Mouse (Mus musculus) ES-Bruce4 (cell line): ENCODE measurements around the gene Ghrh. TPM values are rescaled to one million over a fixed set of nuclear protein-coding genes. Genes with fewer than 3 reads are reported as not detected.

Experiments used
- H3K27ac ChIP-seq: 2 replicates; pipeline ENCODE4 v1.5.1; 2012; ENCODE audit warnings: low read length, inconsistent platforms; ENCODE audit not compliant: insufficient read depth
- H3K27me3 ChIP-seq: 2 replicates; pipeline ENCODE4 v1.6.1; 2012; ENCODE audit warnings: mild to moderate bottlenecking, low read length, inconsistent platforms; ENCODE audit not compliant: control insufficient read depth, poor library complexity, insufficient read depth, severe bottlenecking
- H3K36me3 ChIP-seq: 2 replicates; pipeline ENCODE4 v1.6.1; 2012; ENCODE audit warnings: inconsistent platforms, mild to moderate bottlenecking, low read length, moderate library complexity; ENCODE audit not compliant: control insufficient read depth, poor library complexity, insufficient read depth, severe bottlenecking
- H3K4me1 ChIP-seq: one replicate; pipeline ENCODE4 v1.8.1; 2011; ENCODE audit warnings: low read length; ENCODE audit not compliant: control insufficient read depth, insufficient read depth
- H3K4me3 ChIP-seq: 2 replicates; pipeline ENCODE4 v1.5.1; 2011; ENCODE audit warnings: low read depth, mild to moderate bottlenecking, low read length
- H3K9ac ChIP-seq: 2 replicates; pipeline ENCODE4 v1.6.1; 2012; ENCODE audit warnings: low read depth, mild to moderate bottlenecking, inconsistent platforms; ENCODE audit not compliant: poor library complexity, severe bottlenecking
- H3K9me3 ChIP-seq: replicated peaks from 2 replicates; pipeline ENCODE4 v1.6.1; 2012; ENCODE audit warnings: mild to moderate bottlenecking, low read length, inconsistent platforms; ENCODE audit not compliant: control insufficient read depth, poor library complexity, insufficient read depth, severe bottlenecking
- CTCF ChIP-seq: IDR thresholded peaks from one replicate; pipeline ENCODE4 v1.8.1; 2011; ENCODE audit warnings: low read depth, low read length
- EP300 ChIP-seq: IDR thresholded peaks from 2 replicates; pipeline ENCODE4 v1.6.1; 2011; ENCODE audit warnings: low read depth, low read length; ENCODE audit not compliant: insufficient read depth
- POLR2A ChIP-seq: IDR thresholded peaks from one replicate; pipeline ENCODE4 v1.8.1; 2011; ENCODE audit warnings: low read length; ENCODE audit not compliant: insufficient read depth
- polyA plus RNA-seq: library from polyadenylated mRNA; stranded (reverse); fragments of >200 nt; gene quantifications from 2 replicates; pipeline ENCODE4 v1.2.4, GENCODE M21; 2011; ENCODE audit warnings: low read depth; ENCODE audit not compliant: missing spikeins, insufficient read depth, insufficient read length

Ghrh gene
- polyA plus RNA-seq, 1 experiment = not detected

- Histone ChIP-seq H3K27me3 (no peaks in the 10 kb centered on the region), H3K9ac (no peak overlapping the region), H3K9me3 (no peaks in the 10 kb centered on the region), H3K4me3 (no peak overlapping the region), H3K27ac (no peak overlapping the region), H3K36me3 (no peaks in the 10 kb centered on the region), H3K4me1 (peaks cover 12% of the 10 kb centered on the region)
- TF ChIP-seq POLR2A (no peak), EP300 (0 out of 2 replicates have a peak, but pooled peaks have one; percentile 21), CTCF (peak; percentile 91)
Observed at GRCm38 (mm10) chr2:157341554-157342270, 5.6 kb downstream of the Ghrh start.

GRCm38 (mm10) chr2:157340221-157340741, 7.0 kb downstream of the Ghrh start:
- Histone ChIP-seq H3K9ac (no peak overlapping the region; the same call in 1 of the 2 replicates), H3K27ac (peak overlapping the region; percentile 1; the same call in 1 of the 2 replicates), H3K27me3 (no peaks in the 10 kb centered on the region), H3K9me3 (no peaks in the 10 kb centered on the region), H3K4me3 (no peak overlapping the region), H3K4me1 (peaks cover 12% of the 10 kb centered on the region), H3K36me3 (no peaks in the 10 kb centered on the region)
- TF ChIP-seq POLR2A (no peak), EP300 (peak; percentile 40; the same call in 1 of the 2 replicates), CTCF (no peak)

GRCm38 (mm10) chr2:157339532-157339931, 7.8 kb downstream of the Ghrh start:
- peaks cover 12% of the 10 kb centered on the region for H3K4me1 ChIP-seq
- TF ChIP-seq CTCF (no peak), EP300 (no peak), POLR2A (no peak)
- H3K27me3 ChIP-seq = no peaks in the 10 kb centered on the region
- no peaks in the 10 kb centered on the region for H3K9me3 ChIP-seq
- no peak overlapping the region for H3K27ac ChIP-seq
- no peak overlapping the region for H3K9ac ChIP-seq
- no peaks in the 10 kb centered on the region for H3K36me3 ChIP-seq
- H3K4me3 ChIP-seq = no peak overlapping the region

GRCm38 (mm10) chr2:157338663-157339062, 8.6 kb downstream of the Ghrh start:
- TF ChIP-seq EP300 (0 out of 2 replicates have a peak, but pooled peaks have one; percentile 29), CTCF (peak; percentile 89), POLR2A (no peak)
- 0 out of 2 replicates have a peak overlapping the region, but pooled peaks have one; percentile 21 for H3K27ac ChIP-seq
- no peaks in the 10 kb centered on the region for H3K36me3 ChIP-seq
- H3K4me1 ChIP-seq = peaks cover 12% of the 10 kb centered on the region
- H3K27me3 ChIP-seq = no peaks in the 10 kb centered on the region
- H3K9ac ChIP-seq = no peak overlapping the region
- H3K4me3 ChIP-seq = no peak overlapping the region
- no peaks in the 10 kb centered on the region for H3K9me3 ChIP-seq

- TF ChIP-seq EP300 (no peak), CTCF (no peak), POLR2A (no peak)
- Histone ChIP-seq H3K27ac (no peak overlapping the region), H3K4me1 (peaks cover 11% of the 10 kb centered on the region)
Observed at GRCm38 (mm10) chr2:157332059-157332458, 15.2 kb downstream of the Ghrh start.

GRCm38 (mm10) chr2:157328570-157328969, 18.7 kb downstream of the Ghrh start:
- H3K9ac ChIP-seq = no peak overlapping the region
- H3K9me3 ChIP-seq = peaks cover 6% of the 10 kb centered on the region
- H3K27me3 ChIP-seq = no peaks in the 10 kb centered on the region
- no peak overlapping the region for H3K4me3 ChIP-seq
- TF ChIP-seq EP300 (peak; percentile 86), CTCF (no peak), POLR2A (no peak)
- peaks cover 11% of the 10 kb centered on the region for H3K4me1 ChIP-seq
- peak overlapping the region; percentile 86 for H3K27ac ChIP-seq
- H3K36me3 ChIP-seq = peaks cover 7% of the 10 kb centered on the region

More at GRCm38 (mm10) chr2:157332059-157332458, 15.2 kb downstream of the Ghrh start:
- H3K27me3 ChIP-seq = no peaks in the 10 kb centered on the region
- H3K4me3 ChIP-seq = no peak overlapping the region
- no peaks in the 10 kb centered on the region for H3K36me3 ChIP-seq
- H3K9ac ChIP-seq = no peak overlapping the region
- H3K9me3 ChIP-seq = no peaks in the 10 kb centered on the region
